Mouse (Mus musculus): ENCODE data around the gene H2-T22.
A peak's percentile ranks its signal among the peaks of the same experiment; 100 is the strongest.

H2-T22 gene

DNA sequence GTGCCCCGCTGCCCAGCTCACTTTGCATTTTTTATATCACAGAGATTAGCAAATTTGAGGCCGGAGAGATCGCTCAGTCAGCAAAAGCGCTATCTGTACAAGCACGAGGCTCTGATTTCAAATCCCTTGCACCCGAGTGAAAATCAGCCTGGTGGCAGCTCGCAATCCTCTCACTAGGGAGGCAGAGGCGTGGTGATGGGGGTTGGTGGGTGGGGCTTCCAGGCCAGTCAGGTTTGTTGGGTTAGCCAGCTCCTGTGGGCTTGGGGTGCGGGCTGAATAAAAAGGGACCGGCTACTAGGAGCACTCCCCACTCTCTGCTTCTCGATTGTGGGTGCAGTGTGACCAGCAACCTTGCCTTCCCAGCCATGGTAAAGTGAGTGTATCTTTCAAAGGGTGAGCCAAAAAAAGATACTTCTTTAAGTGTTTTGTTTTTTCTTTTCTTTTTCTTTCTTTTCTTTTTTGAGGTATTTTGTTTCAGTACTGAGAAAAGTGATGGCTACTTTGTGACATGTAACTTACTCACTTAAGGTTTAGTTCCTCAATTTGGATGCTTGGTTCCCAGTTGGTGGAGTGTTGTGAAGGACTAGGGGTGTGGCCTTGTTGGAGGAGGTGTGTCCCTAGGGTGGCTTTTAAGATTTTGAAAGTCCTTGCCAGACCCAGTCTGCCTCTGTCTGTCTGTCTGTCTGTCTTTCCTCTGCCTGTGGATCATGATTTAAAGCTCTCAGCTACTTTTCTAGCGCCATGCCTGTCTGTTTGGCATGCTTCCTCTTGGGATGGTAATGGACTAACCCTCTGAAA lies 44.6 kb downstream of the H2-T22 start:
- peak; percentile 95 for DNase-seq

DNA sequence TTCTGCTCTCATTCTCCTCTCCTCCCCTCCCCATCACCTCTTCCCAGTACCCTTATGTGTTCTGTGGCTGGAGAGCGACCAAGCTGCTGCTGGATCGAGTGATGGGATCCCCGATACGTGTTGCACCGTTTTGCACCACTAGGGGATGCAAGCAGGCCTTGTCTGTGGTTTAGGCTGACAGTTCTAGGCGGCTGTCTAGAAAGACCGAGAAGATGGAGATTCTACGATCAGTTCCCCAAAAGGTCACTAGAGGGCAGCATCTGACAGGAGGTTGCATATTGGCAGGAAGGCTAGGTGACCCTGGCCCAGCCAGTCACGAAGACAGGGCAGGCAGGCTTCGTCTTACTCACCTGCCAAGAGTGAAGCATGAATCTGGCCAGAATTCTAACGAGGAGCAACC lies 45.6 kb downstream of the H2-T22 start:
- peak; percentile 99 for DNase-seq

DNA sequence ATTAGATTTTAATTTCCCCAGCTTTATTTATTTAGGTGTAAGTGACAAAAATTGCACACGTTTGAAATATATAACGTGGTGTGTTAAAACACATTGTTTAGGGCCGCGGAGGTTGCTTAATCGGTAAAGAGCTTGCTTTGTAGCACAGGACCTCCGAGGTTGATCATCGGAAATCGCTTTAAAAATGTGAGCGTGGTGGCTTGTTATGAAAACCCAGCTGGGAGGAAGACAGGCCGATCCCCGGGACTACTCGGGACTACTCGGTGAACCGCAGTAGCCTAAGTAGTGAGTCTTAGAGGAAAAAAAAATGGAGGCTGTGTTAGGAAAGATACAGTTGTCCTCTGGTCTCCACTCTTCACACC lies 47.7 kb downstream of the H2-T22 start:
- no peak for DNase-seq

DNA sequence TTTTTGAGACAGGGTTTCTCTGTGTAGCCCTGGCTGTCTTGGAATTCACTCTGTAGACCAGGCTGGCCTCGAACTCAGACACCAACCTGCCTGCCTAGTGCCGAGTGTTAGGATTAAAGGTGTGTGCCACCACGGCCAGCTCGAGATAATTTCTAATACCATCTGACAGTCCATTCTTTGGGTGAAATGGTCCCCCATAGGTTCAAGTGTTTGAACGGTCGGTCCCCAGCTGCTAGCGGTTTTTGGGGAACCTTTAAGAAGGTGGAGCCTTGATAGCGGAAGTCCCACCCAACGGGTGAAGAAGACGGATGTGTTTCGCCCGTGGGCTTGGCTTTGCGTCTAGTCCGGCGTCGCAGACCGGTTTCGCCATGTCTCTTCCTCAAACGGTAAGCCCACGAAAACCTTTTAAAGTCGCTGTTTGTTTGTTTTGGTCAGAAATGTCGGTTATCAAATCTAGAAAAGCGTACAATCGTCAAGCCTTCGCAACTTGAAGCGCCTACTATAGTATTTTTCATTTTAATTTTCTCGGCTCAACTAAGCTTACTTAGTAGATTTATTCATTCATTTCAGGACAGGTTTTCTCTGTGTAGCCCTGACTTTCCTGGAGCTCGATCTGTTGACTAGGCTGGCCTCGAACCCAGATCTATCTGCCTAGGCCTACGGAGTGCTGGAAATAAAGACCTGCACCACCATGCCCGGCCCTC lies 48.2 kb downstream of the H2-T22 start:
- DNase-seq, result peak; percentile 98

DNA sequence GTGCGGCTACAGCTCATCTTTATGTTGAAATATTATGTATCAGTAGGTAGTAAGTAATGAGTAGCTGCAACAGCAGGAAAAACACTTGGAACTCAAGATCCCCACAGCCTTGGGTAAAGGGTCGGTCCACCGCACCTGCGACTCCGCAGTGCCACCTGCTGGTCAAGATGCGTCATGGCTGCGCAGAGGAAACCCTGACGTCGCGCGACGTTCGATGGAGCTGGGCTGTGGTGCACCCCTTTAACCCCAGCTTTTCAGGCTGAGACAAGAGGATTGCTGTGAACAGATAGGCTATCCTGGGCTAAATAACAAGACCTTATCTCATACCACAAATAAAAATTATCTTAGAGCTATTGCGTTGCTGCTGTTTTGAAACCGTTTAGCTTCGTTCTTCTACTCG lies 48.9 kb downstream of the H2-T22 start:
- DNase-seq, result peak; percentile 97

DNA sequence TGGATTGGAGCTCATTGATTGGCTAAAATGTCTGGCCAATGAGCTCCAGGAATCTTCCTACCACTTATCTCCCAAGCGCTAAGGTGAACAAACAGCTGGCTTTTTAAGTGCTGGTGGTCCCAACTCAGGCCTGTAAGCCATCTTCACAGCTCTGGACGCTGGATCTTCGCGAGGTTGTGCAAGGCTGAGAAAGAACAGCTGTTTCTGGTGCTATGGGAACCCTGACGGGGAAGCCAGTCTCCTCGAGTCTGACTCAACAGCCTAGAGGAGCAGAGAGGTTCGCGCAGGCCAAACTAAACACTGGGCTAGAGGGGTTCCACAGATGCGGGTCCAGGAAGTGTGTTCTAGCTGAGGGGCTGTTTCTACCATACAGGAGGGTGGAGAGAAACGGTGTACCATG lies 50.8 kb downstream of the H2-T22 start:
- DNase-seq, result peak; percentile 96
